Mouse (Mus musculus) C2C12 (cell line): ENCODE measurements at regions not wholly inside any gene's neighbourhood (a gene's known extent, or its start where the extent isn't known, plus 50 kb on each side); places are given as distances from the start of the nearest gene placed in this dataset.

Experiments
- CTCF ChIP-seq: IDR thresholded peaks from one replicate; pipeline ENCODE4 v1.5.1; 2011; ENCODE audit not compliant: control insufficient read depth, insufficient read depth, insufficient read length
- MAX ChIP-seq: IDR thresholded peaks from one replicate; pipeline ENCODE4 v1.6.1; 2011; ENCODE audit warnings: mild to moderate bottlenecking, control low read depth
- USF1 ChIP-seq: IDR thresholded peaks from one replicate; pipeline ENCODE4 v1.6.1; 2011; ENCODE audit warnings: low read depth, mild to moderate bottlenecking, control low read depth, moderate library complexity

DNA sequence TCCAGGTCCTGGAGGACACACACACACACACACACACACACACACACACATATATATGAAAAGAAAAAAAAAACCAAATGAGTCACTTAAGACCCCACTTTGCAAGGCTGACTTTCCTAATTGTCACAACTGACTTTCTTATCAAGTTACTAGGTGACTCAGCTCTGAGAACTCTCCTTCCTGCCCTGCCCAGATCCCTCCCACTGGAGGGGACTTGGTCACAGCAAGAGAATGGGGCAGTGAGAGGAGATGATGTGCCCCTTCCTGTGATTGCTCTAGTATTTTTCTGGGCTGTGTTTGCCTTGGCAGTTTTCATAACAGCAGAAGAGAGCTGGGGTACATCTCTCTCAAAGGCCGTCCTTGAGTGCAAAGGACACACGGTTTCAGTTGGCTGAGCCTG is 284.5 kb downstream of the Ccdc91 start:
- TF ChIP-seq CTCF (no peak), MAX (no peak), USF1 (no peak)
